Mouse (Mus musculus) ES-CJ7 (cell line): ENCODE measurements at regions not wholly inside any gene's neighbourhood (a gene's known extent, or its start where the extent isn't known, plus 50 kb on each side); places are given as distances from the start of the nearest gene placed in this dataset.

Experiments used
- DNase-seq: peaks from one replicate; pipeline ENCODE4 v3.0.0; 2011; ENCODE audit warnings: low read depth, low spot score

GRCm38 (mm10) chr19:56177231-56177745 is 109.6 kb upstream of the Habp2 start:
- DNase-seq: no peak

- no peak for DNase-seq
These were observed 101.2 kb upstream of the Habp2 start for GRCm38 (mm10) chr19:56185756-56186155.

- DNase-seq: no peak
These were observed 97.8 kb upstream of the Habp2 start for GRCm38 (mm10) chr19:56189185-56189584.

- DNase-seq: no peak
These were observed 96.7 kb upstream of the Habp2 start for GRCm38 (mm10) chr19:56190222-56190621.

DNA sequence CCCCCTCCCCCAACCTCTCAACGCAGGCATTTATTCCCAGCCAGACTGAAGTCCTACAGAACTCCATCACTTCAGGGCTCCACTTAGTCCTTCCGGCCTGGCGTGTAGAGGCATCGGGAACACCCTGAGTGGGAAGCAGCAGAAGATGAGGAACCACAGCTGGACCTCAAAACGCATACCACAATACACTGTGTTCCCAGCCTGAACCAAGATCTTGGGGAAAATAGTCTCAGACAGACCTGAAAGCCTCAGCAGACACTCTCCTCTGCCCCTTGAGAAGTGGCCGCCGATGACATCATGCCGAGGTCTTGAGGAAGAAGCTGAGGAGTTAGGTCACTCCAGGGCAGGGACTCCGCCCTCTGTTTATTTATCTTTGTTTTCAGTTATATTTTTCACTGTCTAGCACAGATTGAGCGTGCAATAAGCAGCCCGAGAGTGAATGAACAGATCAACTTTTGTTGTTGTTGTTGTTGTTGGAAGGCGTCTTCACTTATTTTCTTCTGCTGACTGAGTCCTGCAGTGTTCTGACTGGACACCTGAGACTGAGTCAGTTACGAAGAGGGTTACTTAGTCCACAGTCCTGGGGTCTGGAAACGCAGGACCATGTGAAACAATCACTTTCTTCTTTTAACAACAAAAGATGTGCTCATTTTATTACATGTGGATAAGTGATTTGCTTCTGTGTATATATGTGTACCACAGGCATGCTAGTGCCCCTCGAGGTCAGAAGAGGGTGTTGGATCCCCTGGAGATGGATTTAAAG is 88.3 kb upstream of the Habp2 start:
- no peak for DNase-seq

DNA sequence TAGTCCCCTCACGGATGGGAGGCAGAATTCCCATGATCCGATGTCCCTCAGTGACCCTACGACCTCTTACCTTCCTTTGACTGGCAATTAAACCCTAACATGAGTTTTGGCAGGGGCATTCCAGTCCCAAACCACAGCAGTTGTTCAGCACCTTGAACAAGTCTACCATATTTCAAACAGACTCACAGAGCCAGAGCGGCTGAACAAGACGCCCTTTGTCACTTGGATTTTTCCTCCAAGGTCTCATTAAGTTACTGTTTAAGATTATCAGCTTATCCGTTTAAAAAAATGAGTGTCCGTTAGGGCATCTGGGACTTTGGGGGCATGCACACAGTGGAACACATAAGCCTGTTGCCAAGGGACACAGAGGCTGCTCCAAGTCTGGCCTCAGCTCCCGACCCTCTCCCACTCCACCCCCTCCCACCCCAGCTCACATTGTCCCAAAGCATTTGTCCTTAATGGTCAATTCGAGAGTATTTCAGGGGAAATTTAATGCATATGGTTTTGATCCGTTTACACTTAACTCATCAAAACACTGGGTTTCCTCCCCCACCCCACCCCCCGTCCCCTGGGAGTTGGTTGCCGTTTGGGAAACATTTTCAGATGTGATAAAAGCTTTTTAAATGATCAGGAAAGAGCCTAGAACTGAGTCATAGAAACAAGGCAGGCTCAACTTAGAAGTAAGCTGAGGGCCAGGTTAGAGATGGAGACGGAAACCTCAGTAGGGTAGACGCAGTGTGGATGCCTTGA is 87.4 kb upstream of the Habp2 start:
- no peak for DNase-seq

DNA sequence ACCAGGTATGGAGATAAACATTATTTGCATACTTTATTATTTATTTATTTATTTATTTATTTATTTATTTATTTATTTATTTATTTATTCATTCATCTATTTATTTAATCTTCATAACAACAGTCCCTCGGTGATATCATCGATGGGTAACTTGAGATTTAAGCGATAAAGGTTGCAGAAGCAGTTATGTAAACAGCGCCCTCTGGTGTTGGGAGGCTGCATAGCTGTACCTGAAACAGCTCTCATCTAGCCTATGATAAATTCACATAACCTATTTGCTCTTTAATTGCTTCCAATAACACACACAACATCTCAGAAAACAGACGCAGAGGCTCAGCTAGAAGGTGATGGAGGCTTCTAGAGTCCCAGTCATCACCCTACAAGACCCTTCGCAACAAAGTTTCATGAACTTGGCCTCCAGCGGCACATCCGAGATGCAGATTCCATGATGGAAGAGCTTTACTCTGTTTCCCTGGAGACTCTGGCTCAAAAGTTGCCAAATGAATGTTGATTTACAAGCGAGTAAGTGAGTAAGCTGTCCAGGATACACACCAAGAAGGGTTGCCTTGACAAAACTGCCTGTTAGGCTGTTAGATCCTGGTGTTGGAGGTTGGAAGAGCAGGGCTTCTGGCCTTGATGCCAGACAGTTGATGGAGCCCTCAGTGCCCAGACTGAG is 85.8 kb upstream of the Habp2 start:
- DNase-seq: peak; percentile 52

GRCm38 (mm10) chr19:56201738-56202480 is 85.0 kb upstream of the Habp2 start:
- DNase-seq: peak; percentile 37

- no peak for DNase-seq
These were observed 84.3 kb upstream of the Habp2 start for GRCm38 (mm10) chr19:56202481-56203130.

DNA sequence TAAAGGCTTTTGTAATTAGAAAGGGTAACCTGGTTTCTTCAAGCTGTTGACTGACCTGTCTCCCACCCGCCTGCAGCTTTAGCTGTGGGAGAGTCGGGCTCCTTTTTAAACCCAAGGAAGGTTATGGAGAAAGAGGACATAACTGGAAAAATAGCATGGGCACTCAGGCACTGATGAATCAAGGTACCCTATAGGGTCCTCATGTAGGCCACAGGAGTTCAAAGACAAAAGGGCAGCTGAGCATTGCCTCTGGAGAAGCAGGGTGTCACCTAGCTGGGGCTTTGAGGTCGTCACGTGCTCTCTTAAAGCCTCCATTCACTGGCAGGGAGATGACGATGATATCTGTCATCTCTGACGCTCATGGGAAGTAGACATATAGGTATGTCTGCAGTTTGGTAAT is 68.4 kb upstream of the Habp2 start:
- DNase-seq: no peak

- DNase-seq: peak; percentile 10
These were observed 66.1 kb upstream of the Habp2 start for GRCm38 (mm10) chr19:56220724-56221407.

- no peak for DNase-seq
These were observed 64.4 kb upstream of the Habp2 start for GRCm38 (mm10) chr19:56222496-56222895.

- DNase-seq: no peak
These were observed 61.9 kb upstream of the Habp2 start for GRCm38 (mm10) chr19:56225039-56225438.

DNA sequence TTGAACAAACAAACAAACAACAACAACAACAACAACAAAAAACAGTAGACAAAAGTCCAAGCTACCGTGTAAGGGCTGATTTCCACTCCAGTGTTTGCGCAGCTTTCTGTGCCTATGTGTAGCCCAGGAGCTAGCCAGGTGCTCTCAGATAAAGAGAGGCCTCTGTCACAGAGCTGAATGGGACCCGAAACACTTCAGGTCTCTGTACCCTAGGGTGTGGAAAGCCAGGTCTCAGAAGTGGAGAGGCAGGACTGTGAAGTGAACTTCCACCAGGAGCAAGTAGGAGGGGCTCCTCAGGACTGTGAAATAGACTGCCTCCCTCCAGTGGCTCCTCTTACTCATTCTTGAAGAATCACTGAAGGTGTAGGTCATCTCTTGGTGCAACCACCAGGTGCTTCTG is 61.4 kb upstream of the Habp2 start:
- DNase-seq: peak; percentile 17

DNA sequence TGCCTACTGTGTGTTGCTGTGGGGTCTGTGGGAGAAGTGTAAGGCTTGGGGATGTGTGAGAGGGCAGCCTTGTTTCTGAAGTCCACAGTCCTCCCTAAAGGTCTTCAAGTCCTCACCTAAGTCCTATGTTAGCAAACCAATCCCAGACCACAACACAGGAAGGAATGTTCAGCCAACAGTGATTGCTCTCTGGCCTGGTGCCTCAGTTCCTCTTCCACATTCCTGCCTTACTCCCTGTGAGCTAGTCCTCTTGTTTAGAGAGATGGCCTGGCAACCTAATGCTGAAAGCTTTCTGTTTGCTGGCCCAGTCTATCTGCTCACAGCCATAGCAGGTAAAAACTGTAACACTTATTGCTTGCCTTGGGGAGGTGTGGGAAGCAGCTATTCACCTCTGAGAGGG is 58.4 kb upstream of the Habp2 start:
- DNase-seq: no peak

DNA sequence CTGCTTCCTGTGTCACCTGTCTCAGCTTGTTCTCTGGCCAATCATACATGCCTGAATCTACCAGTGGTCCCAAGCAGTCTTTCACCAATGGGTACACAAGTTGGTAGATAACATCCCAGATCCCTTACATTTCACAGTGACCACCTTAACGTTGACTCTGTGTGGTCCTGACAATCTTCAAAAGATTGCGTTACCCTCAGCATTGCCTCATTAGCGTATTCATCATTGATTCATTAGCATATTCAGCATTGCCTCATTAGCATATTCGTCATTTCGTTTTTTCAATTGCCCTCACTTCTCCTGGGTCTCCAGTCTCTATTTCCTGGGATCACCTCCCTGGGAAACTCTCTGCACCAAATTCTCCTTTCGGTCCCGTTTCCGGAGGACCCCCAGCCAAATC is 55.5 kb upstream of the Habp2 start:
- DNase-seq: peak; percentile 15

GRCm38 (mm10) chr19:56231849-56232248 is 55.1 kb upstream of the Habp2 start:
- peak; percentile 17 for DNase-seq

- no peak for DNase-seq
These were observed 54.7 kb upstream of the Habp2 start for GRCm38 (mm10) chr19:56232269-56232668.

DNA sequence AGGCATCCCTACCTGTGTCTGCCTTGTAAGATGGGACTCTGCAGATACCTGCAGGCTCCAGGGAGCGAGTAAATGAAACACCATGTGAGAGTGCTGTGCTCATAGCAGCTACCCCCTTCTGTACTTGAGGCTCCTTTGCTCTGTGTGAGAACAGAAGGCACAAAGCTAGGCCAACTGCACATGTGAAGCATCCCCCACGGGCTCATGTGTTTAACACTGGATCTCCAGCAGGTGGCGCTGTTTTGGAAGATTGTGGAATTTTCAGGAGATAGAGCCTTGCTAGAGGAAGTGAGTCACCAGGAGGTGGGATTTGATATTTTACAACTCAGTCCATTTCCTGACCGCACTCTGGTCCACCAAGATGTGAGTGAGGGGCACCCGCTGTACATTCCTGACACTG is 54.0 kb upstream of the Habp2 start:
- peak; percentile 22 for DNase-seq

DNA sequence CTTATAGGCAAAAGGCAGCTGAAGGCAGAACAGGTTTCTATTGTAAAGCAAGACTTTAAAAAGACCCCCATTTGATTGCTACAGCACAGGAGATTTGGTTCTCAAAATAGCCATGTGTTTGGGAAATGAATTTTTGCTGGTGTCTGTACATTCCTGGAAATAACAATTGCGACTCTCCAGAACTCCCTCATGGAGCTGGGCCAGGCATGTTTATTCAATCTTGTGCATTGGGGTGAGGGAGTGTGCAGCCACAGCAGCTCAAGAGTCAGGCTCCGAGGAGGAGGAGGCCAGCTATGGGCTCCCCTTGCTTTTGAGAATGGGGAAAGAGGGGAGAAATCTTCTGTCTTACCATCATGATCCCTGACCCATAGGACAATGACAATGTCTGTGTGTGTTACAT is 51.9 kb upstream of the Habp2 start:
- no peak for DNase-seq
